Mouse (Mus musculus): Measurements from ENCODE around the gene 1190007I07Rik.
"Not testable (repeated sequence)": the region's sequence is repeated elsewhere in the genome, so short reads cannot be mapped to it uniquely, and the experiment has no call there.

Gene 1190007I07Rik

DNA sequence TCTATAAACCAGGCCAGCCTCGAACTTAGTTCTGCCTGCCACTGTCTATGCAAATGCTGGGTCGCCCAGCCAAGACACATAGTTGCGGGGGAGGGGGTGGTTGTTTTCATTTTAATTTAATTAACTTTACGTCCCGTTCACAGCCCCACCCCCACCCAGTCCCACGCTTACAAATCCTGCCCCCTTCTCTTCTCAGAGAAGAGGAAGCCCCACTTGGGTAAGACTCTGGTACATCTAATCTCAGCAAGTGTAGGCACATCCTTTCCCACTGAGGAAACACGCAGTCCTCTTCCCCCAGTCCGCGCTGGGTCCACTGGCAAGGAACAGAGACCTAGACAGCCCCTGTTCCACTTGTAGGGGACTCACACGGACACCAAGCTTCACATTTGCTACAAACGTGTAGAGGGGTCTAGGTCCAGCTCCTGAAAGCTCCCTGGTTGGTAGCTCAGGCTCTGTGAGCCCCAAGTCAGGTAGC, 6.1 kb upstream of the 1190007I07Rik start:
- DNase-seq (ENCODE audit: low spot score) = no peak

GRCm38 (mm10) chr10:82623553-82623932, 515 bp upstream of the 1190007I07Rik start:
- not testable (repeated sequence) for DNase-seq (ENCODE audit: low spot score)

DNA sequence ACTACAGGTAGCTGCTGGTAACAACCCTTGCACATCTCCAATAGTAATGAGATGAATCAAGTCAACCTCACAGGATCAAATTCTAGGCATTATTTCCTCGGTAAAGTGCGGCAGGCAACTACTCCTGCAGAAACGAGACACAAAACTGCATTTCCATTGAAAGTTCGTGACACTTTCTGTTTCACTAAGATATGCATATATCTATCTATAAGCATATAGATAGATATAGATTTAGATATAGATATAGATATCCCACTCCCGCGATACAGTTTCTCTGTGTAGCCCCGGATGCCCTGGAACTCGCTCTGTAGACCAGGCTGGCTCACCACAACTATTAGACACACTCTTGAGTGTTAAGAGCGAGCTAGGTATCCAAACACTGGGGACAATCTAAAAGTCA, 793 bp downstream of the 1190007I07Rik start:
- DNase-seq (ENCODE audit: low spot score) = no peak

DNA sequence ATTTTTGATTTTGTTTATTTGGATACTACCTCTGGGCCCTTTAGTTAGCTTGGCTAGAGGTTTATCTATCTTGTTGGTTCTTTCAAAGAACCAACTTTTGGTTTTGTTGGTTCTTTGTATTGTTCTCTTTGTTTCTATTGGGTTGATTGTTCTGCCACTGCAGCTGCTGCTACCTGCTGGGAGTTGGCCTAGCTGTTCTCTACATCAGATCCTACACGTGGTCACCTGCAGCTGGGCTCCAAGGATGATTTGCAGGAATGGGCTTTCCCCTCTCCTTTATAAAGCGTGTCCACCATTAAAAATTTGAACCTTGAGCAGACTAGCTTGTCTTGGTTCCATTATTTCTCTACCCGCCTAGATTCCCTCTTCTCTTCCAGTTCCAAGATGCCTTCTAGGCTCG, 28.6 kb downstream of the 1190007I07Rik start:
- DNase-seq (ENCODE audit: low spot score) = not testable (repeated sequence)

GRCm38 (mm10) chr10:82589673-82590072, 33.4 kb downstream of the 1190007I07Rik start:
- DNase-seq (ENCODE audit: low spot score) = not testable (repeated sequence)

DNA sequence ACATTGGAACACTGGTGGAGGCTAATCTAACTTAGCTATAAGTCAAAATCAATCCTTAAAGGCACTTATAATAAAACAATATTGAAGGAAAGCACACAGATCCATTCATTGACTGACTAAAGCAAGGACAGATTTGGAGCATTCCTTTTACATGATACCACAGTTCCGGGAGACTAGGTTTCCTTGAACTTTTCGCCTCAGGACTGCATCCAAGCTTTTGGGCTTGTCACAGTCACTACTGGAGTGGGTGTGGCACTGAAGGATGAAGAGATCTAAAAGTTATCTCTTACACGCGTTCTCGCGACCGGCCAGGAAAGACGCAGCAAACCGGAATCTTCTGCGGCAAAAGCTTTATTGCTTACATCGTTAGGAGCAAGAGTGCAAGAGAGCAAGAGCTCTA, 51.9 kb downstream of the 1190007I07Rik start:
- DNase-seq (ENCODE audit: low spot score) = not testable (repeated sequence)
